Mouse (Mus musculus) erythroblast, embryonic 14.5 days (primary cell): ENCODE measurements around the gene Slc17a1.

Experiments
- GATA1 ChIP-seq: IDR thresholded peaks from 2 replicates; pipeline ENCODE4 v1.6.1; 2012; ENCODE audit warnings: low read length, inconsistent platforms, mixed read lengths
- TAL1 ChIP-seq: IDR thresholded peaks from 3 replicates; pipeline ENCODE4 v1.6.1; 2012; ENCODE audit warnings: low read length, inconsistent platforms, mixed read lengths

DNA sequence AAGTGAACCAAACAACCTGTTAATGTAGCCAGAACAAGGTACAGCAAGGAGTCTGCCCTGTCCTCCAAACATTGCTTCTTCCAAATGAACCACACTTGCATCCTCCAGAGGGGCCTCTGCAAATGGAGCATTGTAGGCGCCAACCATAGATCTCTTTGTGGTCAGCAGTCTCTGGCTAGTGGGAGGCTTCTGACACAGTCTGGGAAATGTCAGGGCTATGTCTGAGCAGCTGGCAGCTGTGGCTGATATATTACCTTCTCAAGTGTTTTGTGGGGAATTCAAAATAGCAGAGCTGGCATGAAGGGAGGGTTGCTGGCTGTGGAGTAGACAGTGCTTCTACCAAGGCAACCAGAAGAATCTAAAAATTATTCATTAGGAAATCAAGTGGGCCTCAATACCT lies 48.6 kb downstream of the Slc17a1 start:
- TF ChIP-seq TAL1 (no peak), GATA1 (no peak)
